Mouse (Mus musculus): ENCODE results near the gene Ehbp1. TPM values are rescaled to one million over a fixed set of nuclear protein-coding genes. Genes with fewer than 3 reads are reported as not detected.

Gene Ehbp1
- polyA plus RNA-seq, 1 experiment from 2014 or later: 3.1 TPM

GRCm38 (mm10) chr11:22005281-22005870 is 336.7 kb downstream of the Ehbp1 start:
- no peak overlapping the region for H3K27ac ChIP-seq (ENCODE audit: low read depth, low read length)
- ATAC-seq: no peak
- H3K4me1 ChIP-seq (replicated peaks; ENCODE audit: control insufficient read depth, insufficient read depth, low read length): no peaks in the 10 kb centered on the region; the same call in 1 of the 2 replicates
- no peak overlapping the region for H3K9ac ChIP-seq (ENCODE audit: low read depth, low read length)
- H3K27me3 ChIP-seq (replicated peaks; ENCODE audit: control insufficient read depth, insufficient read depth, low read length): peaks cover 81% of the 10 kb centered on the region
- no peaks in the 10 kb centered on the region for H3K9me3 ChIP-seq (ENCODE audit: control insufficient read depth)
- H3K4me3 ChIP-seq (ENCODE audit: low read depth, low read length): no peak overlapping the region
- no peaks in the 10 kb centered on the region for H3K36me3 ChIP-seq (ENCODE audit: control insufficient read depth, insufficient read depth)
- 53% methylated on average over 9 of the region's 9 CpGs for WGBS
- TF ChIP-seq CTCF (IDR thresholded peaks at IDR 0.05; ENCODE audit: low read depth): no peak
- no peak overlapping the region for H3K4me2 ChIP-seq (replicated peaks; ENCODE audit: low read depth)

- WGBS: 13% methylated on average over 18 of the region's 18 CpGs
- H3K27ac ChIP-seq (ENCODE audit: low read depth, low read length): no peak overlapping the region
Measured at GRCm38 (mm10) chr11:22004331-22004841, 337.7 kb downstream of the Ehbp1 start.

GRCm38 (mm10) chr11:22003341-22003981 is 338.6 kb downstream of the Ehbp1 start:
- no peak for ATAC-seq
- no peak overlapping the region for H3K9ac ChIP-seq (ENCODE audit: low read depth, low read length)
- no peaks in the 10 kb centered on the region; the same call in 1 of the 2 replicates for H3K4me1 ChIP-seq (replicated peaks; ENCODE audit: control insufficient read depth, insufficient read depth, low read length)
- H3K4me2 ChIP-seq (replicated peaks; ENCODE audit: low read depth): peak overlapping the region; percentile 35
- no peak for TF ChIP-seq CTCF (IDR thresholded peaks at IDR 0.05; ENCODE audit: low read depth)
- 2% methylated on average over 31 of the region's 31 CpGs for WGBS
- H3K27me3 ChIP-seq (replicated peaks; ENCODE audit: control insufficient read depth, insufficient read depth, low read length): peaks cover 97% of the 10 kb centered on the region
- no peaks in the 10 kb centered on the region for H3K9me3 ChIP-seq (ENCODE audit: control insufficient read depth)
- no peak overlapping the region for H3K27ac ChIP-seq (ENCODE audit: low read depth, low read length)
- H3K4me3 ChIP-seq (ENCODE audit: low read depth, low read length): peak overlapping the region; percentile 22
- no peaks in the 10 kb centered on the region for H3K36me3 ChIP-seq (ENCODE audit: control insufficient read depth, insufficient read depth)

More at GRCm38 (mm10) chr11:22004331-22004841, 337.7 kb downstream of the Ehbp1 start:
- no peak overlapping the region for H3K9ac ChIP-seq (ENCODE audit: low read depth, low read length)
- no peak for ATAC-seq
- no peaks in the 10 kb centered on the region; the same call in 1 of the 2 replicates for H3K4me1 ChIP-seq (replicated peaks; ENCODE audit: control insufficient read depth, insufficient read depth, low read length)
- TF ChIP-seq CTCF (IDR thresholded peaks at IDR 0.05; ENCODE audit: low read depth): no peak
- no peaks in the 10 kb centered on the region for H3K36me3 ChIP-seq (ENCODE audit: control insufficient read depth, insufficient read depth)
- H3K4me2 ChIP-seq (replicated peaks; ENCODE audit: low read depth): no peak overlapping the region
- H3K4me3 ChIP-seq (ENCODE audit: low read depth, low read length): no peak overlapping the region
- H3K27me3 ChIP-seq (replicated peaks; ENCODE audit: control insufficient read depth, insufficient read depth, low read length): peaks cover 91% of the 10 kb centered on the region
- H3K9me3 ChIP-seq (ENCODE audit: control insufficient read depth): no peaks in the 10 kb centered on the region

DNA sequence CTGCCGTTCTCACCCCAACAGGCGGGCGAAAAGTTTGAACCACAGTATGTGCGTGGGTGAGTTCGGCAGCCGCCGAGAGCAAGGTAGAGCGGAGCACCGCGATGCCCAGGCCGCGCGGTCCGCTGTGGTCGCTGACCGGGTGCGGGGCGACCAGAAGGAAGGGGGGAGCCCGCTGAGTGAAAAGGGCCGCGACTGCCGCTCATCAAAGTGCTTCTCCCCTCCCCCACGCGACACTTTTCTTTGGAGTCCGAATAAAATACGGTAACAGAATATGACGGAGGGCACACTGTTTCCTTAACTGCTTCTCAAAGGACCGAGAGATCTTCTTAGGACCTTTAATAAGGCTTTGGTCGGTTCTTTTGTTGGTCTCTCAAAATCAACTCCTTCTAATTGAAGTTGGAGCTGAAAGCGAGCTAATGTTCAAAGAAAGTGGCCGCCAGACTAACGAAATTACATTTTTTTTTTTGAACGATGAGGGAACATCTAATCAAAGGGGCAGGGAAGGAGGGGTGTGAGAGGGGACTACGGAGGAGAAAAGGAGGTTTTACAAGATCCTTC is 339.2 kb downstream of the Ehbp1 start, which contains the start of gene Otx1:
Otx1 (minus strand) TSS at position 115 of the 558 bp plus-strand sequence.
- Histone ChIP-seq H3K4me2 (replicated peaks; ENCODE audit: low read depth) (peak within 1 kb of the TSS; percentile 87), H3K36me3 (ENCODE audit: control insufficient read depth, insufficient read depth) (no peaks in the 10 kb centered on the region), H3K9me3 (ENCODE audit: control insufficient read depth) (no peaks in the 10 kb centered on the region), H3K9ac (ENCODE audit: low read depth, low read length) (no peak within 1 kb of the TSS), H3K4me1 (replicated peaks; ENCODE audit: control insufficient read depth, insufficient read depth, low read length) (no peaks in the 10 kb centered on the region; the same call in 1 of the 2 replicates), H3K27me3 (replicated peaks; ENCODE audit: control insufficient read depth, insufficient read depth, low read length) (peaks cover 97% of the 10 kb centered on the region), H3K4me3 (ENCODE audit: low read depth, low read length) (peak within 1 kb of the TSS; percentile 51), H3K27ac (ENCODE audit: low read depth, low read length) (no peak within 1 kb of the TSS)
- 2% methylated on average over 34 of the region's 34 CpGs for WGBS
- TF ChIP-seq CTCF (IDR thresholded peaks at IDR 0.05; ENCODE audit: low read depth): no peak
- no peak for ATAC-seq

GRCm38 (mm10) chr11:22002062-22002782 is 339.9 kb downstream of the Ehbp1 start:
- H3K27me3 ChIP-seq (replicated peaks; ENCODE audit: control insufficient read depth, insufficient read depth, low read length): peaks cover 97% of the 10 kb centered on the region
- no peaks in the 10 kb centered on the region for H3K9me3 ChIP-seq (ENCODE audit: control insufficient read depth)
- no peaks in the 10 kb centered on the region; the same call in 1 of the 2 replicates for H3K4me1 ChIP-seq (replicated peaks; ENCODE audit: control insufficient read depth, insufficient read depth, low read length)
- no peak overlapping the region for H3K9ac ChIP-seq (ENCODE audit: low read depth, low read length)
- no peak for ATAC-seq
- H3K36me3 ChIP-seq (ENCODE audit: control insufficient read depth, insufficient read depth): no peaks in the 10 kb centered on the region
- under 1% methylated on average over 34 of the region's 34 CpGs for WGBS
- H3K4me3 ChIP-seq (ENCODE audit: low read depth, low read length): peak overlapping the region; percentile 51
- no peak overlapping the region for H3K27ac ChIP-seq (ENCODE audit: low read depth, low read length)
- peak overlapping the region; percentile 87 for H3K4me2 ChIP-seq (replicated peaks; ENCODE audit: low read depth)
- no peak for TF ChIP-seq CTCF (IDR thresholded peaks at IDR 0.05; ENCODE audit: low read depth)

Measured in intestine, postnatal 0 days (tissue).